Mouse (Mus musculus) heart, postnatal 4 days (tissue): ENCODE measurements around the gene Krt16. TPM values are rescaled to one million over a fixed set of nuclear protein-coding genes. Genes with fewer than 3 reads are reported as not detected.
"Not testable (repeated sequence)": the region's sequence is repeated elsewhere in the genome, so short reads cannot be mapped to it uniquely, and the experiment has no call there.

Experiments used
- DNase-seq: peaks from one replicate; pipeline ENCODE4 v3.0.0; 2021
- total RNA-seq, 2 experiments: library from RNA; stranded (reverse); gene quantifications; 2 replicates each; pipeline ENCODE4 v1.2.3; 2021

The Krt16 gene
- total RNA-seq, 2 experiments from 2014 or later: not detected

- no peak for DNase-seq
Measured at GRCm38 (mm10) chr11:100255514-100255913, 6.8 kb upstream of the Krt16 start.

DNA sequence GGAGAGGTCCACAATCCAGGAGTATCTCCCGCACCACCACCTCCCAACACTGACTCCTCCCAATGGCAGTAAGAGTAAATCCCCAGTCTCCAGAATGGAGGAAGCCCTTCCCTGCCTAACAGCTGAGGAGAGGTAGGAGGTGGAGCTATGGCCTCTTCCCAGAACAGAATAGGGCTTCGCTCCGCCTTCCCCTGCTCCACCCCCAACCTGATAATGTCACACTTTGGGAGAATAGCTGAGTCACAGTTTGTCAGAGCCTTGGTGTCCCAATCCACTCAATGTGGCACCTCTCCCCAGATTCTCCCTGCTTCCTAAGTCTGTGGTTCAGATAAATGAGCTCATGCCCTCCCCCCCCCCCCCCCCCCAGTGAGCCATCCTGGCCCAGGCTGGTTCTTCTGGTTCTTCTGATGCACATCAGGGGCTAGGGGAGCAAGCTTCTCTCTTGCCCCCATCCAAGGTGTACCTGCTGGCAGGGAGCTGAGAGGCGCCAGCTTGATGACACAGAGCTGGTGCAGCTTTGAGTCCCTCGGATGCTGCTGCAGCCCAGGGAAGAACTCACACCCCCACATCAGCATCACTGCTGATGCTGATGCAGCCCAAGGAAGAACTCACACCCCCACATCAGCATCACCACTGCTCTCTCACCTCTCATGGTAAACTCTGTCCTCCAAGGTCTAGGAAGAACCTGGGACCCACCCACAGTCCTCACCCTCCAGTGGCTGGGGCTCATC is 5.8 kb upstream of the Krt16 start:
- no peak for DNase-seq

DNA sequence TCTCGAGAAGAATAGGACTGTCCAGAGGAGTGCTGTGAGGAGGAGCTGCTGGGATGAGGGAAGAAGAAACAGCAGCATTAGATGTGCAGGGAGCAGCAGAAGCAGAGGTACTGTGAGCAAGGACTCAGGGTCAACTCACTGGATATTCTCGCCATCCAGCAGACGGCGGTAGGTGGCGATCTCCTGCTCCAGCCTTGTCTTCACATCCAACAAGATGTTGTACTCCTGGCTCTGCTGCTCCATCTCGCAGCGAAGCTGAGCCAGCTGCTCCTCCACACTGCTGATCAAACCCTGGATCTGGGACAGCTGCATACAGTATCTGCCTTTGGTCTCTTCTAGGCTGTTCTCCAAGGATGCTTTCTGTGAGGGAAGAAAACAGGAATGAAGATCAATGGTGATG is 2.2 kb downstream of the Krt16 start:
- DNase-seq: not testable (repeated sequence)

DNA sequence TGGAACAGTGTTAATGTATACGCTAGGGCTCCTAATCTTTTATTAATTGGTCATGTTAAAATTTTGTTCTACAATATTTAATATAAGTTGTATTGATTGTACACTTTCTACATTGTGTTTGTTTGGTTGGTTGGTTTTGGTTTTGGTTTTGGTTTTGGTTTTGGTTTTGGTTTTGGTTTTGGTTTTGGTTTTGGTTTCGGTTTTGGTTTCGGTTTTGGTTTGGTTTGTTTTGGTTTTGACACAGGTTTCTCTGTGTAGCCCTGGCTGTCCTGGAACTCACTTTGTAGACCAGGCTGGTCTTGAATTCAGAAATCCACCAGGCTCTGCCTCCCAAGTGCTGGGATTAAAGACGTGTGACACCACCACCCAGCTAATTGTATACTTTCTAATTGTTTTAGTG is 8.4 kb downstream of the Krt16 start:
- not testable (repeated sequence) for DNase-seq

DNA sequence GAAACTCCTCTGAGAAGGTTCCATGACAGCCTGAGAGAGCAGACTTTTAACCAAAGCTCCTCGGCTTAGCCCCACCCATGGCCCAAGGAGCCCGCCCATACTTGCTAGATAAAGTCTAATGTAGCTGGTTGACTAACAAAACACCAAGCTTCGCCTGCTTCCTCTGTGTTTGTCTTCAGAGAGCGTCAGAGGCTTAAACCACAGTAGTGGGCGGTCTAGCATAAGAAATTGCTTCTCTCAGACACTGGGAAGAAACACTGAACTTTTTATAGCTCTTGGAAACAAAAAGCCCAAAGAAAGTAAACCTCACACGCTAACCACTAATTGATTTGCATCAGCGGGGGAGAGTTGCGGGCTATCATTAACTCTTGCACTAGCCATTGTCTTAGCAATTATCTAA is 27.0 kb downstream of the Krt16 start:
- no peak for DNase-seq

- no peak for DNase-seq
Measured at GRCm38 (mm10) chr11:100219304-100219703, 29.4 kb downstream of the Krt16 start.

GRCm38 (mm10) chr11:100208542-100208941 is 40.2 kb downstream of the Krt16 start:
- no peak for DNase-seq

DNA sequence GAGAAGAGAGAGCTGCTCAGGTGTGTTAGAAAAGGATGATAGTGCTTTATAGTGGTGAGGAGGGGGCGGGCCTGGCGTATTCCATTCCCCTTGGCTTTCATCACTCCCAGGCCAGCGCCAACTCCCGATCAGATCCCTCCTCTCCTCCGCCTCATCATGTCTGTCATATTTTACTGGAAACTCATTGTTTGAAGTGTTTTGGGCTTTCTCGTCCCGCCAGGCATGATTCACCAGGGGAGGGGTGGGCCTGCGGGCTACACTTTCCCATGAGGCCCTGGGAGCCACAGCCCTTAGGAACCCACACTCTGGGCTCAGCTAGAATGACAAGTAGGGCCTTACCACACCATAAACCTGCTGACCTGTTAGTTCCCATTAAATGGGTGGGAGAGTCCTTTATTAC is 41.2 kb downstream of the Krt16 start, which contains the start of gene Krt14:
Gene Krt14 (minus strand): TSS at position 51 of the 400 bp plus-strand sequence.
- DNase-seq: no peak

- peak; percentile 64 for DNase-seq
Measured at GRCm38 (mm10) chr11:100203448-100203847, 45.3 kb downstream of the Krt16 start.

GRCm38 (mm10) chr11:100202906-100203305 is 45.8 kb downstream of the Krt16 start:
- DNase-seq: no peak

- DNase-seq: peak; percentile 36
Measured at GRCm38 (mm10) chr11:100200104-100200820, 48.4 kb downstream of the Krt16 start.

GRCm38 (mm10) chr11:100198666-100199065 is 50.0 kb downstream of the Krt16 start:
- DNase-seq: no peak

Other genes starting within 250 kb of the Krt16 start
- not detected for gene Krt33a, start 232.7 kb downstream of the Krt16 start, total RNA-seq
- not detected for gene Krt33b, start 219.0 kb downstream of the Krt16 start, total RNA-seq
- not detected for gene Krt34, start 207.3 kb downstream of the Krt16 start, total RNA-seq
- gene Krt31, start 198.4 kb downstream of the Krt16 start, total RNA-seq: not detected
- gene Krt32, start 160.7 kb downstream of the Krt16 start, total RNA-seq: not detected
- not detected for gene Krt35, start 152.7 kb downstream of the Krt16 start, total RNA-seq
- not detected for gene Krt36, start 143.3 kb downstream of the Krt16 start, total RNA-seq
- gene Krt13, start 127.3 kb downstream of the Krt16 start, total RNA-seq: not detected
- gene Krt15, start 113.0 kb downstream of the Krt16 start, total RNA-seq: under 1 TPM in 1 of 2 experiments, not detected in 1; 0.17 TPM
- 10 to 100 TPM; 16.1 to 21.1 TPM for gene Krt19, start 100.2 kb downstream of the Krt16 start, total RNA-seq
- not detected for gene Krt9, start 55.7 kb downstream of the Krt16 start, total RNA-seq
- gene Krt14, start 41.4 kb downstream of the Krt16 start, total RNA-seq: 1 to 10 TPM; 1.6 to 2.9 TPM
- under 1 TPM in 1 of 2 experiments, not detected in 1; 0.29 TPM for gene Krt17, start 12.1 kb upstream of the Krt16 start, total RNA-seq
- gene Krt42, start 21.0 kb upstream of the Krt16 start, total RNA-seq: not detected
- gene Eif1, start 71.0 kb upstream of the Krt16 start, total RNA-seq: 1,000 to 10,000 TPM; 1,236 to 1,276 TPM
- gene Gast, start 85.5 kb upstream of the Krt16 start, total RNA-seq: not detected
- gene Hap1, start 107.2 kb upstream of the Krt16 start, total RNA-seq: 1 to 10 TPM; 3.1 to 4.1 TPM
- 100 to 1,000 TPM; 223 to 234 TPM for gene Jup, start 148.9 kb upstream of the Krt16 start, total RNA-seq
- 10 to 100 TPM; 28.0 to 30.0 TPM for gene P3h4, start 165.9 kb upstream of the Krt16 start, total RNA-seq
- gene Fkbp10, start 166.8 kb upstream of the Krt16 start, total RNA-seq: 10 to 100 TPM; 68.8 to 76.1 TPM
- 10 to 100 TPM; 52.3 to 55.3 TPM for gene Nt5c3b, start 192.9 kb upstream of the Krt16 start, total RNA-seq
- gene Klhl10, start 193.0 kb upstream of the Krt16 start, total RNA-seq: under 1 TPM; 0.43 to 0.59 TPM
- gene Klhl11, start 223.8 kb upstream of the Krt16 start, total RNA-seq: 10 to 100 TPM; 11.8 to 13.4 TPM